Mouse (Mus musculus): ENCODE results near the gene Abca7. TPM values are rescaled to one million over a fixed set of nuclear protein-coding genes. Genes with fewer than 3 reads are reported as not detected.
A peak's percentile ranks its signal among the peaks of the same experiment; 100 is the strongest.
"Not testable (repeated sequence)": the region's sequence is repeated elsewhere in the genome, so short reads cannot be mapped to it uniquely, and the experiment has no call there.

The Abca7 gene
- polyA plus RNA-seq, 1 experiment from 2014 or later = 4.1 TPM

GRCm38 (mm10) chr10:80032799-80033480 is 36.6 kb downstream of the Abca7 start:
- 72% methylated on average over 5 of the region's 5 CpGs for WGBS
- no peaks in the 10 kb centered on the region for H3K9me3 ChIP-seq (ENCODE audit: control insufficient read depth, low read length)
- no peaks in the 10 kb centered on the region for H3K4me1 ChIP-seq (ENCODE audit: control insufficient read depth, insufficient read depth, low read length)
- H3K4me2 ChIP-seq (ENCODE audit: low read length) = no peak overlapping the region
- H3K9ac ChIP-seq (replicated peaks; ENCODE audit: low read length) = no peak overlapping the region
- H3K4me3 ChIP-seq (replicated peaks; ENCODE audit: low read depth, low read length) = no peak overlapping the region
- H3K27ac ChIP-seq (replicated peaks; ENCODE audit: low read depth, low read length) = no peak overlapping the region
- DNase-seq (no peak), ATAC-seq (ENCODE audit: low FRiP score, low TSS enrichment) (no peak)
- H3K36me3 ChIP-seq (ENCODE audit: control insufficient read depth, insufficient read depth, low read length) = peaks cover 39% of the 10 kb centered on the region
- H3K27me3 ChIP-seq (ENCODE audit: control insufficient read depth, insufficient read depth, low read length) = no peaks in the 10 kb centered on the region

- WGBS = 47% methylated on average over 9 of the region's 9 CpGs
- Histone ChIP-seq H3K9me3 (ENCODE audit: control insufficient read depth, low read length) (no peaks in the 10 kb centered on the region), H3K27ac (replicated peaks; ENCODE audit: low read depth, low read length) (no peak overlapping the region; the same call in 1 of the 2 replicates), H3K4me1 (ENCODE audit: control insufficient read depth, insufficient read depth, low read length) (peaks cover 7% of the 10 kb centered on the region), H3K4me3 (replicated peaks; ENCODE audit: low read depth, low read length) (no peak overlapping the region), H3K9ac (replicated peaks; ENCODE audit: low read length) (no peak overlapping the region), H3K36me3 (ENCODE audit: control insufficient read depth, insufficient read depth, low read length) (peaks cover 44% of the 10 kb centered on the region), H3K27me3 (ENCODE audit: control insufficient read depth, insufficient read depth, low read length) (no peaks in the 10 kb centered on the region), H3K4me2 (ENCODE audit: low read length) (no peak overlapping the region)
- ATAC-seq (ENCODE audit: low FRiP score, low TSS enrichment) (no peak), DNase-seq (peak; percentile 51)
Observed at GRCm38 (mm10) chr10:80033511-80034391, 37.5 kb downstream of the Abca7 start.

DNA sequence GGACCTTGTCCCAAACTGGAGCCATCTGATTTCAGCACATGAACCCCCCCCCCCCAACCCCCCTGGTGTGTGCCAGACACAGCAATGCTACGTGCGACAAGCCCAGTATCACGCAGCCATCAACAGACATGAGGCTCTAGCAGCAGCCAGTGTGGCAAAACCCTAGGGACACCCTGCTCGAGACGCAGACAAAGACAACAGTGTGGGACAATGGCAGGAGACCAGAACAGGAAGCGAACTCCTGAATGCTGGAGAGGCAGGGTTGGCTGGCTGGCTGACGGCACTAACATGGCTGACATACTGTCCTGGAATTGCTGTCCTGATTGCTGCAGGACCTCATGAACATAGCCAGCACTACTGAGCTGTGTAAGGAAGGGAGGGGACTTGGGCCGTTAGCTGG is 38.9 kb downstream of the Abca7 start:
- no peak for ATAC-seq (ENCODE audit: low FRiP score, low TSS enrichment)
- Histone ChIP-seq H3K4me3 (replicated peaks; ENCODE audit: low read depth, low read length) (no peak overlapping the region), H3K4me2 (ENCODE audit: low read length) (no peak overlapping the region), H3K9ac (replicated peaks; ENCODE audit: low read length) (0 out of 2 replicates have a peak overlapping the region, but pooled peaks have one; percentile 23), H3K36me3 (ENCODE audit: control insufficient read depth, insufficient read depth, low read length) (peaks cover 44% of the 10 kb centered on the region), H3K4me1 (ENCODE audit: control insufficient read depth, insufficient read depth, low read length) (peaks cover 10% of the 10 kb centered on the region), H3K27ac (replicated peaks; ENCODE audit: low read depth, low read length) (no peak overlapping the region), H3K9me3 (ENCODE audit: control insufficient read depth, low read length) (no peaks in the 10 kb centered on the region), H3K27me3 (ENCODE audit: control insufficient read depth, insufficient read depth, low read length) (no peaks in the 10 kb centered on the region)
- no peak for DNase-seq
- WGBS = 79% methylated on average over 8 of the region's 8 CpGs

- H3K4me2 ChIP-seq (ENCODE audit: low read length) = no peak overlapping the region
- H3K27me3 ChIP-seq (ENCODE audit: control insufficient read depth, insufficient read depth, low read length) = no peaks in the 10 kb centered on the region
- DNase-seq = no peak
- H3K9me3 ChIP-seq (ENCODE audit: control insufficient read depth, low read length) = no peaks in the 10 kb centered on the region
- H3K4me3 ChIP-seq (replicated peaks; ENCODE audit: low read depth, low read length) = no peak overlapping the region
- no peak overlapping the region for H3K9ac ChIP-seq (replicated peaks; ENCODE audit: low read length)
- peaks cover 10% of the 10 kb centered on the region for H3K4me1 ChIP-seq (ENCODE audit: control insufficient read depth, insufficient read depth, low read length)
- ATAC-seq (ENCODE audit: low FRiP score, low TSS enrichment) = no peak
- WGBS = 92% methylated on average over 5 of the region's 5 CpGs
- H3K36me3 ChIP-seq (ENCODE audit: control insufficient read depth, insufficient read depth, low read length) = peaks cover 44% of the 10 kb centered on the region
- H3K27ac ChIP-seq (replicated peaks; ENCODE audit: low read depth, low read length) = no peak overlapping the region
Observed at GRCm38 (mm10) chr10:80035686-80036085, 39.4 kb downstream of the Abca7 start.

DNA sequence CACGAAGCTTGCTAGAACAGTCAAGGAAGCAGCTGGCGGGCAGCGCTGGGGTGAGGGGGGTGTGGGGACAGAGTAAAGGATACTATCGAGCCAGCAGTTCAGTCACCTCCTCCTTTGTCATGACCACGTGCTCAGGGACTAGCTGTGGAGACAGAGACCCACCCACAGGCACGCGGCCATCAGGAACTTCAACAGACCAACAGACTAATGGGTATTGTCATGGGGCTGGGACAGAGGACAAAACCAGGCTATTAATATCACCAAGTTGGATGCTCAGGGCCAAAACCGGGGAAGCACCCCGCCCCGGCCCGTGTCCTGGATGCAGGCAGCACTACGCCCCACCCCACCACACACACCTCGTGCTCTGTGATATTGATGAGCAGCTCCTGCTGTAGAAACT is 40.5 kb downstream of the Abca7 start:
- Histone ChIP-seq H3K4me2 (ENCODE audit: low read length) (no peak overlapping the region), H3K9me3 (ENCODE audit: control insufficient read depth, low read length) (no peaks in the 10 kb centered on the region), H3K9ac (replicated peaks; ENCODE audit: low read length) (no peak overlapping the region), H3K4me3 (replicated peaks; ENCODE audit: low read depth, low read length) (no peak overlapping the region), H3K27me3 (ENCODE audit: control insufficient read depth, insufficient read depth, low read length) (no peaks in the 10 kb centered on the region), H3K27ac (replicated peaks; ENCODE audit: low read depth, low read length) (no peak overlapping the region), H3K4me1 (ENCODE audit: control insufficient read depth, insufficient read depth, low read length) (peaks cover 10% of the 10 kb centered on the region), H3K36me3 (ENCODE audit: control insufficient read depth, insufficient read depth, low read length) (peaks cover 44% of the 10 kb centered on the region)
- DNase-seq = no peak
- no peak for ATAC-seq (ENCODE audit: low FRiP score, low TSS enrichment)
- WGBS = 91% methylated on average over 13 of the region's 13 CpGs

GRCm38 (mm10) chr10:80039559-80039979 is 43.3 kb downstream of the Abca7 start, which contains the start of gene Polr2e:
Polr2e (minus strand) TSS chr10:80039795.
- Histone ChIP-seq H3K9ac (replicated peaks; ENCODE audit: low read length) (peak within 1 kb of the TSS; percentile 74), H3K36me3 (ENCODE audit: control insufficient read depth, insufficient read depth, low read length) (peaks cover 39% of the 10 kb centered on the region), H3K27ac (replicated peaks; ENCODE audit: low read depth, low read length) (peak within 1 kb of the TSS; percentile 70), H3K4me2 (ENCODE audit: low read length) (peak within 1 kb of the TSS; percentile 88), H3K27me3 (ENCODE audit: control insufficient read depth, insufficient read depth, low read length) (no peaks in the 10 kb centered on the region), H3K4me3 (replicated peaks; ENCODE audit: low read depth, low read length) (peak within 1 kb of the TSS; percentile 85), H3K9me3 (ENCODE audit: control insufficient read depth, low read length) (no peaks in the 10 kb centered on the region), H3K4me1 (ENCODE audit: control insufficient read depth, insufficient read depth, low read length) (peaks cover 10% of the 10 kb centered on the region)
- WGBS = under 1% methylated on average over 40 of the region's 40 CpGs
- DNase-seq (peak; percentile 99), ATAC-seq (ENCODE audit: low FRiP score, low TSS enrichment) (peak; percentile 97)

DNA sequence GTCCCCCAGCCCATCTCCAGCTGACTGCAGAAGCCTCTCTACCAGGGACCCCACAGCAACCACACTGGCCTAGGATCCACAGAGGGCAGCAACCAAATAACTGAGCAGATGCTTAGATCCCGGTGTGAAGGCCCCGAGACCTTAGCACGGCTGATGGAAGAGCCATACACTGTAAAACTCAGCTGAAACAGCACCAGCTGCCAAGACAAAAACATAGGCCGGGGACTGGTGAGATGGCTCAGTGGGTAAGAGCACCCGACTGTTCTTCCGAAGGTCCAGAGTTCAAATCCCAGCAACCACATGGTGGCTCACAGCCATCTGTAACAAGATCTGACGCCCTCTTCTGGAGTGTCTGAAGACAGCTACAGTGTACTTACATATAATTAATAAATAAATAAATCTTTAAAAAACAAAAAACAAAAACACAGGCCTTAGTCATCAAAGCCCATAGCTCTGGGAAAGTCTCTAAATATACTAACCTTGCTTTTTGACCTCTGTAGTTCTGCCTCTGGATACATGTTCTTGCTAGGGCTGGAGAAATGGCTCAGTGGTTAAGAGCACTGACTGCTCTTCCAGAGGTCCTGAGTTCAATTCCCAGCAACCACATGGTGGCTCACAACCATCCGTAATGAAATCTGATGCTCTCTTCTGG is 45.2 kb downstream of the Abca7 start:
- WGBS = 93% methylated on average over 7 of the region's 8 CpGs
- not testable (repeated sequence) for H3K27ac ChIP-seq (replicated peaks; ENCODE audit: low read depth, low read length); H3K4me3 ChIP-seq (replicated peaks; ENCODE audit: low read depth, low read length); ATAC-seq (ENCODE audit: low FRiP score, low TSS enrichment); H3K27me3 ChIP-seq (ENCODE audit: control insufficient read depth, insufficient read depth, low read length); H3K9me3 ChIP-seq (ENCODE audit: control insufficient read depth, low read length); DNase-seq; H3K4me2 ChIP-seq (ENCODE audit: low read length); H3K4me1 ChIP-seq (ENCODE audit: control insufficient read depth, insufficient read depth, low read length); H3K9ac ChIP-seq (replicated peaks; ENCODE audit: low read length)
- H3K36me3 ChIP-seq (ENCODE audit: control insufficient read depth, insufficient read depth, low read length) = peaks cover 19% of the 10 kb centered on the region

DNA sequence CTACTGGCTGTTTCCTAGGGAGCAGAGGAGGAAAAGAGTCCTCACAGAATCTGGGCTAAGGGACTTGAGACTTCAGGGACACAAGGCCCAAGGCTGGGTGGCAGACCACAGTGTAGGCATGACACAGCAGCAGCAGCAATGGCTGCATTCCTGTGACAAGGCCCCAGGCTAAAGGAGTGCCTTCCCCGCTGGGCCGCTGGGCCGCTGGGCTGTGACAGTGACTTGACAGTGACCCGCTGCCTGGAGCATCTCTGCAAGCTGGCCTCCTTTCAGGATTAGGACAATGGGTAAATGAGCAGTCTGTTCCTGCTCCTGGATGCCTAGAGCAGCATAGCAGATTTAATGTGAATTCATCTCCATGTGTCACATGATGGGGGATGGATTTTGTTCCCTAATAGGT is 47.8 kb downstream of the Abca7 start:
- ATAC-seq (ENCODE audit: low FRiP score, low TSS enrichment) = no peak
- H3K27ac ChIP-seq (replicated peaks; ENCODE audit: low read depth, low read length) = peak overlapping the region; percentile 74

More for the DNA sequence above, 47.8 kb downstream of the Abca7 start:
- Histone ChIP-seq H3K4me3 (replicated peaks; ENCODE audit: low read depth, low read length) (no peak overlapping the region), H3K9me3 (ENCODE audit: control insufficient read depth, low read length) (no peaks in the 10 kb centered on the region), H3K4me1 (ENCODE audit: control insufficient read depth, insufficient read depth, low read length) (no peaks in the 10 kb centered on the region), H3K36me3 (ENCODE audit: control insufficient read depth, insufficient read depth, low read length) (no peaks in the 10 kb centered on the region), H3K4me2 (ENCODE audit: low read length) (no peak overlapping the region), H3K27me3 (ENCODE audit: control insufficient read depth, insufficient read depth, low read length) (no peaks in the 10 kb centered on the region), H3K9ac (replicated peaks; ENCODE audit: low read length) (no peak overlapping the region)
- peak; percentile 32 for DNase-seq
- 11% methylated on average over 4 of the region's 4 CpGs for WGBS
